Mouse (Mus musculus) A20 (cell line): ENCODE results near the gene Helz.

ENCODE experiments used
- DNase-seq: peaks from one replicate; pipeline ENCODE4 v3.0.0-alpha.2; 2011; ENCODE audit warnings: low read depth, low spot score

The Helz gene

GRCm38 (mm10) chr11:107615696-107616095 lies 68.0 kb downstream of the Helz start:
- DNase-seq: no peak

- no peak for DNase-seq
Observed at GRCm38 (mm10) chr11:107617976-107618375, 70.2 kb downstream of the Helz start.

DNA sequence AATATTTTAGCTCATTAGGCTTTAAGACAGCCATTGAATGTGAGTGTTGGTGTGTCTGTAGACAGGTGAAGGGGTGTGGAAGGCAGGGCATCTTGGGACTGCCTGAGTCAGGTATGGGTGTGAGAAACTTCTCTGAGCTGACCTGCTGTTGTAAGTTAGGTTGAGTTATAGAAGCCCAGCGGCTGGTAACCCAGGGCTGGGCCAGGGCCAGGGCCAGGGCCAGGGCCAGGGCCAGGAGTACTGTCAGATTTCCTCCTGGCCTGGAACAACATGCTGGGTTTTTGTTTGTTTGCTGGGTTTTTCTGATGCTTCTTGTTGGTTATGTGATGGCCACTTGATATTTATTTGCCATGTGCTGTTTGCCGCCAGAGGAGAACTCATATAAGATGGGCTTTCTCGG lies 76.9 kb downstream of the Helz start:
- DNase-seq: no peak

DNA sequence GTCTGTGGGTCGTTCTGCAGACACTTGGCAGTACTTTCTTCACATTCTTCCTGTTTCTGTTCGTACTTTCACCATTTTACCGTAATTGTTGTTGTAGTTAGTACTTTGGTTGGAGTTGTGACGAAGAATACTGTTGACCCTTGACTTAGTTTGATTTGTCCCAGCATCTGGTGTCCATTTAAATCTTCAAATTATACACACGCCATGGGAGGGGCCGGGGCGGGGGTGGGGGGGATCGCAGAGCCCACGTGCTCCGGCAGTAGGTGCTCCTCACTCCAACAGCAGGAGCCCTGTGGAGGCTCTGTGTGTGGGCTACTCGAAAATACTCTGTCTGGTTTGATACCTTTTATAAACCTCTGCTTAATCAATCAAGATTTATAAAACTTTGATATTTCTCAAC lies 78.0 kb downstream of the Helz start:
- no peak for DNase-seq

DNA sequence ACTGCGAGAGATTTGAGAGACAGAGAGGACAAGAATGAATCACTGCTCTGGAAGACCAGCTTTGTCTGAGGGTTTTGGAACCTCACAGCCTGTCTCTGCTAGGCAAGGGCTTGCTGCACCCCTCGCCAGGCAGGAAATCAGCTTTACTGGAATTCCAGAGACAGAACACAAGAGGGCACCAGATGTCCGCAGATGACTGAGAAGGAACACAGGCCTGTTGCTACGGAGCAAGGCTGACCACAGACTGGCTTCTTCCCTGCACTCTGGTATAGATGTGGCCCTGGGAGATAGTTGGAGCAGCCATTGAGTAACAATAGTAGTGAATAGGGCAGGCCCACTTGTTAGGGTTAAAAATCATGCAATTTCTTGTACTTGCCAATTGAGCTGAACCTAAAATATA lies 81.8 kb downstream of the Helz start:
- DNase-seq: peak; percentile 17

- no peak for DNase-seq
Observed at GRCm38 (mm10) chr11:107629951-107630350, 82.2 kb downstream of the Helz start.

- DNase-seq: no peak
Observed at GRCm38 (mm10) chr11:107631124-107631523, 83.4 kb downstream of the Helz start.

GRCm38 (mm10) chr11:107633563-107634146 lies 85.9 kb downstream of the Helz start:
- no peak for DNase-seq

GRCm38 (mm10) chr11:107638137-107638536 lies 90.4 kb downstream of the Helz start:
- no peak for DNase-seq

DNA sequence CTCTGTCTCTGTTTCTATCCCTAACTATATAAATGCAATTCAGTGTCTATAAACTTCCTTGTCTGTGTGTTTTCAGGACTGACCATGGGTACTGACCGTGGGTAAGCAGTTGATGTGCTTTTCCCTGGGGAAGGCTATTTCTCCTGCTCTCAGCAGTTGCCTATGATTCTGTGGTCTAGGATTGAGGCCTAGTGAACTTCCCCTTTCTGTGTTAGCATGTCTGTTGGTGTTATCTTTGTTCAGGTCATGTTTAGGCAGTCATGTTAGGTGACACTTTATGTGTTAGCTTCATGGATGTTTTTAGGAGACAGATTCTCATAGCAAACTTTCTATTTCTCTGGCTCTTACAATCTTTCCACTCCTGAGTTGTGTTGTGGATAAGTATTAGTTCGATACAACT lies 91.9 kb downstream of the Helz start:
- DNase-seq: peak; percentile 8

GRCm38 (mm10) chr11:107644461-107644860 lies 96.7 kb downstream of the Helz start:
- DNase-seq: no peak

- no peak for DNase-seq
Observed at GRCm38 (mm10) chr11:107647330-107647729, 99.6 kb downstream of the Helz start.

- DNase-seq: no peak
Observed at GRCm38 (mm10) chr11:107648668-107649067, 100.9 kb downstream of the Helz start.

DNA sequence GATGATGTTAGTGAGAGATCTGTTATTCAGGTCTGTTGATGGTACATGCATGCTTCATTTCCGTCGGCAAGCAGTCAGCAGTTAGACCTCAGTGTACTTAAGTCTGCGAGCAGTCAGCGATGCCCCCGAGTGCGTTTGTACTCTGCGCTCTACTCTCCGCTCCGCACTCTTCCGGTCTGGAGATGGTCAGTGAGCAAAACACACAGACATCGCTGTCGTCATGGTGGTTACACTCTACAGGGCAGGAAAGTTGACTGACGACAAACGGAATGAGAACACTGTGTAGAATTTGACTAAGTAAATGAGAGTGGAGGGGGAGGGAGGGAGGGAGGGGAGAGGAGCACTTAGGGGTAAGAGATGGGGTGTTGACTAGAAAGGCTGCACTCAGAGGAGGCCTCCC lies 101.7 kb downstream of the Helz start:
- no peak for DNase-seq

GRCm38 (mm10) chr11:107650422-107651051 lies 102.8 kb downstream of the Helz start:
- DNase-seq: no peak

GRCm38 (mm10) chr11:107651391-107651790 lies 103.7 kb downstream of the Helz start:
- no peak for DNase-seq

- no peak for DNase-seq
Observed at GRCm38 (mm10) chr11:107652137-107652536, 104.4 kb downstream of the Helz start.

GRCm38 (mm10) chr11:107655538-107655937 lies 107.8 kb downstream of the Helz start:
- no peak for DNase-seq

DNA sequence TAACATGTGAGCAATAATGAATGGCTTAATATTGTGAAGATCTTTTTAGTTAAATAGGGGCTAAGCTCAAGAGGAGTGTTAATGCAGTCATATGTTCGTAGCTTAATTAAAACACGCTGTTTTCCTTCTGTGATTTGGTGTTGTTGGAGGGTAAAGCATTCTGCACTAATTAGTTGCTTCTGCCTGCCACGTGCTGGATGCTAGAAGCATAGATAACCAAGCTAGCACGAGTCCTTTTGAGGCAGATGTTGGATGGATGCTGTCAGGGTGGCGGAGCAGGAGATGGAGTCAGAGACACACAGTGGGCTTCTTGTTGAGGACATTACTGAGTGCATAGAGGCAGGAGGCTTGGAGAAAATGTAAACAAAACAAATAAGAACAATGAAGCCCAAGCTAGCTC lies 109.4 kb downstream of the Helz start:
- no peak for DNase-seq

- no peak for DNase-seq
Observed at GRCm38 (mm10) chr11:107660452-107660851, 112.7 kb downstream of the Helz start.

- DNase-seq: no peak
Observed at GRCm38 (mm10) chr11:107662666-107663065, 114.9 kb downstream of the Helz start.

- DNase-seq: no peak
Observed at GRCm38 (mm10) chr11:107667542-107667941, 119.8 kb downstream of the Helz start.

GRCm38 (mm10) chr11:107668223-107668622 lies 120.5 kb downstream of the Helz start:
- DNase-seq: no peak

- no peak for DNase-seq
Observed at GRCm38 (mm10) chr11:107668977-107669376, 121.2 kb downstream of the Helz start.
